Mouse (Mus musculus) hindbrain, postnatal 0 days (tissue): ENCODE results near the gene Col4a1. TPM values are rescaled to one million over a fixed set of nuclear protein-coding genes. Genes with fewer than 3 reads are reported as not detected.

ENCODE experiments used
- ATAC-seq: fragments of 200-750 bp; cut with Nextera tagmentation; 2 replicates; pipeline ENCODE4 v1.8.0; 2017; ENCODE audit warnings: mild to moderate bottlenecking, moderate TSS enrichment, moderate library complexity
- DNase-seq: peaks from one replicate; pipeline ENCODE4 v3.0.0-alpha.2; 2015; ENCODE audit warnings: low spot score
- H3K27ac ChIP-seq: fragments of 300-500 bp; sonication (generic); 2 replicates; pipeline ENCODE4 v1.5.1; 2014; ENCODE audit warnings: mild to moderate bottlenecking
- H3K27me3 ChIP-seq: fragments of 300-500 bp; sonication (generic); 2 replicates; pipeline ENCODE4 v1.6.1; 2014; ENCODE audit warnings: low read length, mixed read lengths; ENCODE audit not compliant: insufficient read depth
- H3K36me3 ChIP-seq: fragments of 300-500 bp; sonication (generic); 2 replicates; pipeline ENCODE4 v1.6.1; 2014; ENCODE audit warnings: low read length, mixed read lengths; ENCODE audit not compliant: insufficient read depth
- H3K4me1 ChIP-seq: fragments of 300-500 bp; sonication (generic); 2 replicates; pipeline ENCODE4 v1.6.1; 2014; ENCODE audit warnings: antibody characterized with exemption, low read length, mixed read lengths; ENCODE audit not compliant: insufficient read depth
- H3K4me2 ChIP-seq: fragments of 300-500 bp; sonication (generic); 2 replicates; pipeline ENCODE4 v1.6.1; 2014; ENCODE audit warnings: low read depth, mild to moderate bottlenecking, low read length, moderate library complexity, mixed read lengths
- H3K4me3 ChIP-seq: fragments of 300-500 bp; sonication (generic); 2 replicates; pipeline ENCODE4 v1.5.1; 2014; ENCODE audit warnings: low read length
- H3K9ac ChIP-seq: fragments of 300-500 bp; sonication (generic); replicated peaks from 2 replicates; pipeline ENCODE4 v1.6.1; 2014; ENCODE audit warnings: mild to moderate bottlenecking, low read length, moderate library complexity, mixed read lengths
- H3K9me3 ChIP-seq: fragments of 300-500 bp; sonication (generic); 2 replicates; pipeline ENCODE4 v1.6.1; 2016; ENCODE audit warnings: low read length, mixed read lengths
- CTCF ChIP-seq: IDR thresholded peaks from 2 replicates; pipeline ENCODE4 v1.5.1; 2016; ENCODE audit warnings: antibody characterized with exemption, control low read depth, low read depth
- WGBS: fragments of 180-500 bp; shearing (Covaris S2); extraction: QIAGEN DNeasy Blood & Tissue Kit; methylation state at CpG from one replicate; pipeline ENCODE4 v1.1.7; 2014; 5-methylcytosine and 5-hydroxymethylcytosine counted together
- polyA plus RNA-seq: library from polyadenylated mRNA; unstranded; fragments of >200 nt; fragmentation: Nextera tagmentation; extraction: Ambion mirVana; gene quantifications from 2 replicates; pipeline ENCODE4 v1.2.1, GENCODE M21; 2015
- total RNA-seq: library from RNA; depleted of rRNA; stranded (reverse); fragments of >200 nt; gene quantifications from 2 replicates; pipeline ENCODE4 v1.2.3, GENCODE M21; 2014

The Col4a1 gene
- total and polyA plus RNA-seq, 2 experiments from 2014 or later = 46.4 to 203 TPM

- no peak for TF ChIP-seq CTCF
- ATAC-seq (no peak), DNase-seq (no peak)
- H3K4me1 ChIP-seq = no peaks in the 10 kb centered on the region
- H3K27me3 ChIP-seq = no peaks in the 10 kb centered on the region
- no peak overlapping the region for H3K4me2 ChIP-seq
- no peak overlapping the region for H3K9ac ChIP-seq
- H3K36me3 ChIP-seq = no peaks in the 10 kb centered on the region
- no peak overlapping the region for H3K4me3 ChIP-seq
- H3K27ac ChIP-seq = no peak overlapping the region
- 89% methylated on average over 5 of the region's 5 CpGs for WGBS
- no peaks in the 10 kb centered on the region for H3K9me3 ChIP-seq
Observed at GRCm38 (mm10) chr8:11322724-11323585, 10.3 kb upstream of the Col4a1 start.

- WGBS = 86% methylated on average over 7 of the region's 7 CpGs
- H3K36me3 ChIP-seq = no peaks in the 10 kb centered on the region
- H3K27me3 ChIP-seq = no peaks in the 10 kb centered on the region
- H3K4me3 ChIP-seq = no peak overlapping the region
- H3K27ac ChIP-seq = no peak overlapping the region
- ATAC-seq (no peak), DNase-seq (no peak)
- TF ChIP-seq CTCF = no peak
- H3K9ac ChIP-seq = no peak overlapping the region
- no peaks in the 10 kb centered on the region for H3K9me3 ChIP-seq
- H3K4me2 ChIP-seq = no peak overlapping the region
- H3K4me1 ChIP-seq = no peaks in the 10 kb centered on the region
Observed at GRCm38 (mm10) chr8:11321841-11322240, 9.2 kb upstream of the Col4a1 start.

DNA sequence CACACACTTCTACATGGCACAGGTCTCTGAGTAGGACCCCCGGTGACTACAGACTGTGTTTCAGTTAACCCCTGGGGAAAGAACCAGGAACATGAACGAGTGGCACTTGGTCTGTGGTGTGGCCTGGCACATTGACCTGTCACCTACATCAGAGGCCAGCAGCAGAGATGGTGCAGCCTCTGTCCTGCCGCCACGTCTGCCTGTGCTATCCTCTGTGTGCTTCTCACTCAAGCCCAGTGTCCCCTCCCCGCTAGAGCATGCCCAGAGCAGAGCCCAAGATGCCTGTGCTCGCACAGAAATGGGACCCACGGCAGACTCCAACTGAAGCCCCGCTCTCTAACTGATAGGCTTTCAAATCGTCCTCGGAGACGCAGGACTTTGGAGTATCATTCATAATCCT lies 6.8 kb upstream of the Col4a1 start:
- no peak for TF ChIP-seq CTCF
- Histone ChIP-seq H3K36me3 (no peaks in the 10 kb centered on the region), H3K27ac (no peak overlapping the region), H3K9ac (no peak overlapping the region), H3K9me3 (no peaks in the 10 kb centered on the region), H3K27me3 (peaks cover 2% of the 10 kb centered on the region; the same call in 1 of the 2 replicates), H3K4me3 (no peak overlapping the region), H3K4me2 (no peak overlapping the region), H3K4me1 (no peaks in the 10 kb centered on the region)
- DNase-seq (no peak), ATAC-seq (no peak)
- WGBS = 90% methylated on average over 11 of the region's 11 CpGs

DNA sequence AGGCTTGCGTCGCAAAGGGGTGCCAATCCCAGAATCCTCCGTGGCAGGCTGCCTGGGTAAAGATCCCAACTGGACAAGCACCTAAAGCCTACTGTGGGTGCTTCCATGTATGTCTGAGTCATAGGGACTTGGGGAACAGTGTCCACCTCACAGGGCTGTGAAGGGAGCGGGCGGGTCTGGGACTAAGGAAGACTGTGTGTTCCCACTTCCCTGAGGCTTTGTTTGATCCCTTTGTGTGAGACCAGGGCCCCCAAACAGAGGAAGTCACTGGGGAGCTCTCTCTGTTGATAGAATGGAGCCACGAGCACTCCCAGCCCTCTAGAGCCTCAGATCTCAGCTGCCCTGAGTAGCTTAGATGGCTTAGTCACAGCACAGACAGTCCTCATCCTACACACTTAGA lies 3.5 kb upstream of the Col4a1 start:
- Histone ChIP-seq H3K9me3 (no peaks in the 10 kb centered on the region), H3K27me3 (peaks cover 4% of the 10 kb centered on the region), H3K27ac (no peak overlapping the region), H3K4me2 (no peak overlapping the region), H3K36me3 (no peaks in the 10 kb centered on the region), H3K4me3 (no peak overlapping the region), H3K4me1 (0 out of 2 replicates have a peak, but pooled peaks cover 4% of the 10 kb centered on the region), H3K9ac (no peak overlapping the region)
- ATAC-seq (no peak), DNase-seq (no peak)
- TF ChIP-seq CTCF = no peak
- 84% methylated on average over 6 of the region's 6 CpGs for WGBS

- Histone ChIP-seq H3K4me3 (no peak overlapping the region), H3K9me3 (no peaks in the 10 kb centered on the region), H3K36me3 (no peaks in the 10 kb centered on the region), H3K9ac (no peak overlapping the region), H3K4me1 (0 out of 2 replicates have a peak, but pooled peaks cover 4% of the 10 kb centered on the region), H3K27me3 (peaks cover 6% of the 10 kb centered on the region), H3K4me2 (peak overlapping the region; percentile 89; the same call in 1 of the 2 replicates), H3K27ac (no peak overlapping the region)
- ATAC-seq (no peak), DNase-seq (no peak)
- TF ChIP-seq CTCF = no peak
- WGBS = 70% methylated on average over 16 of the region's 16 CpGs
Observed at GRCm38 (mm10) chr8:11315179-11315943, 2.7 kb upstream of the Col4a1 start.

DNA sequence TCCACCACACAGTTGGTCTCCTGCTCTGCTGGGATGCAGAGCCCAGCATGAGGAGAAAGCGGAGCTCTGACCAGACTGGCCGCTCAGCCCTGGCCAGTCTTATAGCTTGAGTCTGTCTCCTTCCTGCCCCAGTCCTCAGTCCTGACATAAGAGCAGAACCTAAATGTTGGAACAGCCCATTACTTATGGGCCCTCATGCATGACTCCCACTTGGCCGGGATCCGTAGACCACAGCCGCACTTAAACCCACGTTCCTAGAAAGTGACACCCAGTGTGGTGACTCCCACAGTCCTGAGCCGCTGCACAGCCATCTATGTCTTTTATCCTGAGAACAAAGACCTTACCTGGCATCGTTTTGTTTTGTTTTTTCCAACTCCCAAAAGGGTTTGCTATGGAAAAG lies 2.0 kb upstream of the Col4a1 start:
- WGBS = 74% methylated on average over 8 of the region's 8 CpGs
- Histone ChIP-seq H3K27ac (no peak overlapping the region), H3K4me1 (0 out of 2 replicates have a peak, but pooled peaks cover 4% of the 10 kb centered on the region), H3K4me2 (peak overlapping the region; percentile 89), H3K36me3 (no peaks in the 10 kb centered on the region), H3K27me3 (peaks cover 8% of the 10 kb centered on the region), H3K9me3 (no peaks in the 10 kb centered on the region), H3K4me3 (no peak overlapping the region; the same call in 1 of the 2 replicates), H3K9ac (no peak overlapping the region)
- TF ChIP-seq CTCF = no peak
- ATAC-seq (no peak), DNase-seq (no peak)
